Mouse (Mus musculus) MEL (cell line): ENCODE data around the gene Kif5c. TPM values are rescaled to one million over a fixed set of nuclear protein-coding genes. Genes with fewer than 3 reads are reported as not detected.

Source experiments
- DNase-seq: peaks from one replicate; pipeline ENCODE4 v3.0.0; 2011; ENCODE audit warnings: low read depth, low spot score
- H3K27ac ChIP-seq: 2 replicates; pipeline ENCODE4 v1.5.1; 2012; ENCODE audit warnings: low read depth, mild to moderate bottlenecking, control low read depth, low read length, moderate library complexity; ENCODE audit not compliant: control insufficient read depth
- H3K27me3 ChIP-seq, 2 experiments: fragments of 150-350 bp in 1 of 2; sonication (generic) in 1 of 2; 2 replicates each; pipeline ENCODE4 v1.6.1; 2012; ENCODE audit warnings: low read length in 2 of 2, mild to moderate bottlenecking in 2 of 2, improper control_type of control experiment in 1 of 2, moderate library complexity in 1 of 2; ENCODE audit not compliant: insufficient read depth in 2 of 2, control insufficient read depth in 1 of 2
- H3K36me3 ChIP-seq, 2 experiments: 2 replicates each; pipeline ENCODE4 v1.6.1; 2012 to 2014; ENCODE audit warnings: low read length in 2 of 2, improper control_type of control experiment in 1 of 2, inconsistent platforms in 1 of 2, mild to moderate bottlenecking in 1 of 2; ENCODE audit not compliant: insufficient read depth in 2 of 2, control insufficient read depth in 1 of 2
- H3K4me1 ChIP-seq, 2 experiments: fragments of 150-350 bp in 1 of 2; sonication (generic) in 1 of 2; 2 replicates each; pipeline ENCODE4 v1.6.1; 2012; ENCODE audit warnings: low read length in 2 of 2, improper control_type of control experiment in 1 of 2, mild to moderate bottlenecking in 1 of 2; ENCODE audit not compliant: insufficient read depth in 2 of 2, control insufficient read depth in 1 of 2
- H3K4me3 ChIP-seq, 2 experiments: fragments of 150-350 bp in 1 of 2; sonication (generic) in 1 of 2; 2 replicates each; pipeline ENCODE4 v1.5.1; 2012; ENCODE audit warnings: low read depth in 2 of 2, low read length in 2 of 2, mild to moderate bottlenecking in 2 of 2, moderate library complexity in 2 of 2, control low read depth in 1 of 2, improper control_type of control experiment in 1 of 2; ENCODE audit not compliant: control insufficient read depth in 1 of 2, insufficient read depth in 1 of 2
- H3K79me2 ChIP-seq: 2 replicates; pipeline ENCODE4 v1.6.1; 2012; ENCODE audit warnings: mild to moderate bottlenecking, low read length, moderate library complexity; ENCODE audit not compliant: control insufficient read depth, poor library complexity, insufficient read depth
- H3K9ac ChIP-seq: 2 replicates; pipeline ENCODE4 v1.6.1; 2012; ENCODE audit warnings: low read depth, mild to moderate bottlenecking, control low read depth, low read length, moderate library complexity; ENCODE audit not compliant: control insufficient read depth, poor library complexity, severe bottlenecking
- H3K9me3 ChIP-seq: fragments of 150-350 bp; sonication (generic); replicated peaks from 2 replicates; pipeline ENCODE4 v1.6.1; 2012; ENCODE audit warnings: mild to moderate bottlenecking, low read length, improper control_type of control experiment, moderate library complexity; ENCODE audit not compliant: insufficient read depth
- BHLHE40 ChIP-seq: IDR thresholded peaks from 2 replicates; pipeline ENCODE4 v1.6.1; 2012; ENCODE audit warnings: low read depth, mild to moderate bottlenecking, inconsistent platforms, low read length, improper control_type of control experiment, borderline replicate concordance
- CHD1 ChIP-seq: IDR thresholded peaks from 2 replicates; pipeline ENCODE4 v1.6.1; 2012; ENCODE audit warnings: low read depth, mild to moderate bottlenecking, inconsistent platforms, low read length, improper control_type of control experiment
- CHD2 ChIP-seq: IDR thresholded peaks from 2 replicates; pipeline ENCODE4 v1.6.1; 2011; ENCODE audit warnings: low read length, improper control_type of control experiment
- E2F4 ChIP-seq: IDR thresholded peaks from 2 replicates; pipeline ENCODE4 v1.6.1; 2011; ENCODE audit warnings: low read depth, low read length, improper control_type of control experiment, borderline replicate concordance
- GABPA ChIP-seq: IDR thresholded peaks from 2 replicates; pipeline ENCODE4 v1.6.1; 2012; ENCODE audit warnings: low read depth, mild to moderate bottlenecking, inconsistent platforms, low read length, improper control_type of control experiment, moderate library complexity
- KAT2A ChIP-seq: conservative IDR thresholded peaks from 2 replicates; pipeline ENCODE4 v1.6.1; 2012; ENCODE audit warnings: low read depth, low read length, improper control_type of control experiment, inconsistent platforms
- MAX ChIP-seq: IDR thresholded peaks from 2 replicates; pipeline ENCODE4 v1.6.1; 2011; ENCODE audit warnings: low read length, improper control_type of control experiment
- MYB ChIP-seq: IDR thresholded peaks from 2 replicates; pipeline ENCODE4 v1.6.1; 2011; ENCODE audit warnings: mild to moderate bottlenecking, low read depth, low read length, improper control_type of control experiment
- NELFE ChIP-seq: IDR thresholded peaks from 2 replicates; pipeline ENCODE4 v1.6.1; 2011; ENCODE audit warnings: low read depth, low read length, improper control_type of control experiment
- POLR2AphosphoS5 ChIP-seq: IDR thresholded peaks from 2 replicates; pipeline ENCODE4 v1.6.1; 2012; ENCODE audit warnings: low read depth, borderline replicate concordance, mild to moderate bottlenecking, inconsistent platforms, low read length, moderate library complexity, mixed read lengths
- TCF12 ChIP-seq: IDR thresholded peaks from 2 replicates; pipeline ENCODE4 v1.6.1; 2014; ENCODE audit warnings: low read depth, mild to moderate bottlenecking, inconsistent platforms, low read length, improper control_type of control experiment, moderate library complexity
- UBTF ChIP-seq: IDR thresholded peaks from 2 replicates; pipeline ENCODE4 v1.6.1; 2012; ENCODE audit warnings: low read depth, mild to moderate bottlenecking, inconsistent platforms, low read length, improper control_type of control experiment, moderate library complexity, borderline replicate concordance; ENCODE audit not compliant: insufficient read depth
- USF2 ChIP-seq, 2 experiments: IDR thresholded peaks; 2 replicates each; pipeline ENCODE4 v1.6.1; 2011 to 2012; ENCODE audit warnings: improper control_type of control experiment in 2 of 2, low read length in 2 of 2, borderline replicate concordance in 1 of 2, inconsistent platforms in 1 of 2, low read depth in 1 of 2, mild to moderate bottlenecking in 1 of 2; ENCODE audit not compliant: insufficient read depth in 1 of 2
- ZC3H11A ChIP-seq: IDR thresholded peaks from 2 replicates; pipeline ENCODE4 v1.6.1; 2012; ENCODE audit warnings: low read depth, mild to moderate bottlenecking, inconsistent platforms, low read length, improper control_type of control experiment
- ZMIZ1 ChIP-seq: IDR thresholded peaks from 2 replicates; pipeline ENCODE4 v1.6.1; 2012; ENCODE audit warnings: low read depth, mild to moderate bottlenecking, inconsistent platforms, low read length, improper control_type of control experiment, moderate library complexity
- polyA plus RNA-seq, 2 experiments: library from polyadenylated mRNA; stranded (reverse) in 1 of 2; unstranded in 1 of 2; fragments of >175 nt in 1 of 2; fragments of >200 nt in 1 of 2; gene quantifications; 2 replicates each; pipeline versions ENCODE4 v1.2.1 to v1.2.4; 2012; ENCODE audit warnings: low replicate concordance in 2 of 2, low read depth in 1 of 2; ENCODE audit not compliant: insufficient read length in 2 of 2, insufficient read depth in 1 of 2, missing spikeins in 1 of 2
- total RNA-seq: library from RNA; depleted of rRNA; stranded (reverse); fragments of 300-350 nt; gene quantifications from 2 replicates; pipeline ENCODE4 v1.2.3, GENCODE M21; 2012

The Kif5c gene
- total and polyA plus RNA-seq, 3 experiments: 0.26 to 0.39 TPM; not detected in 1

- Histone ChIP-seq H3K4me1 (peaks cover 0 to 3% of the 10 kb centered on the region in 2 experiments; a peak in 2 of 4 replicates), H3K4me3 (no peak overlapping the region), H3K79me2 (no peaks in the 10 kb centered on the region), H3K27ac (no peak overlapping the region), H3K27me3 (peaks cover 0 to 2% of the 10 kb centered on the region in 2 experiments; a peak in 1 of 4 replicates), H3K9me3 (no peaks in the 10 kb centered on the region), H3K9ac (no peak overlapping the region), H3K36me3 (no peaks in the 10 kb centered on the region; a peak in 1 of 4 replicates)
- TF ChIP-seq TCF12 (no peak), ZC3H11A (no peak), BHLHE40 (no peak), CHD2 (no peak), CHD1 (no peak)
- no peak for DNase-seq
These were observed 76.4 kb downstream of the Kif5c start for GRCm38 (mm10) chr2:49695461-49695860.

GRCm38 (mm10) chr2:49698851-49699250 lies 79.8 kb downstream of the Kif5c start:
- no peaks in the 10 kb centered on the region for H3K79me2 ChIP-seq
- H3K36me3 ChIP-seq: no peaks in the 10 kb centered on the region
- H3K9ac ChIP-seq: no peak overlapping the region
- H3K27me3 ChIP-seq: peaks cover 0 to 2% of the 10 kb centered on the region in 2 experiments; a peak in 2 of 4 replicates
- DNase-seq: no peak
- TF ChIP-seq UBTF (no peak), MYB (no peak), ZMIZ1 (no peak), NELFE (no peak), ZC3H11A (no peak), USF2 (IDR thresholded peaks at IDR 0.05; ENCODE audit: borderline replicate concordance in 1 of 2, insufficient read depth in 1 of 2, low read depth in 1 of 2, low read length in 2 of 2) (no peak), MAX (no peak), POLR2AphosphoS5 (no peak), E2F4 (no peak), KAT2A (no peak), TCF12 (no peak), GABPA (no peak)
- H3K9me3 ChIP-seq: no peaks in the 10 kb centered on the region
- H3K27ac ChIP-seq: no peak overlapping the region
- H3K4me1 ChIP-seq: no peaks in the 10 kb centered on the region
- no peak overlapping the region for H3K4me3 ChIP-seq
